Mouse (Mus musculus): ENCODE data around the gene Jaml. TPM values are rescaled to one million over a fixed set of nuclear protein-coding genes. Genes with fewer than 3 reads are reported as not detected.

Jaml gene
- polyA plus RNA-seq, 1 experiment from 2014 or later, result 0.30 TPM

DNA sequence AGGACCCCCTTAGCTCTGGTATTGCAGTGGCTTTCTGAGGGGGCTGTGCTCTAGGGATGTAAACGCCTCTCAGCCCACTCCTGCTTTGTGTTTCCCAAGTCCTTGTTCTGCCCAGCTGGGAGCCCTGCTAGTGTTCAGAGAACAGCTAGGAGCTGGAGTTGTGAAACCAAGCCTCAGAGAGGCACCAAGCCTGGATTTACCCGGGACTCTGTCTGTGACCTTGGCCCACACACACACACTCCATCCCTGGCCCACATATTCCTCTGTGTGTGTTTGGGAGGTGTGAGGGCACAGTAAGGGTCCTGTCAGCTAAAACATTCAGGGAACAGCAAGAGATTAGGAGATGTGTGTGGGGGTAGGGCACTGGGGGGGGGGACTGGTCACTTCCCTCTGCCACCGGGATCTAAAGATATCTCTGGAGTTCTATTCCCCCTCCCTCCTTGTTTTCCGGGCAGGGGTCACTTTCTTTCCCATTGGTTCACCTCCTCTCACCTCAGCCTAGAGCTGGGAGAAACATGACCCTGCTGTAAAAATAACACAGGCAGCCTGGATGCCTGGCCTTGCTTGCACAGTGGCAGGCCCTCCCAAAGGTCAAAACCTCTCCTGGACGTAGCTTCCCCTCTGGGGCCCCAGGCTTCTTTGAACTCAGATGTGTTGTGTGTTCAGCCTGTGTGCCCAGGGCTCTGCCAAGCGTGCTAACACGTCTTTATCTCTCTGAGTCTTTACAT is 57.6 kb downstream of the Jaml start:
- Histone ChIP-seq H3K9ac (no peak overlapping the region), H3K36me3 (ENCODE audit: insufficient read depth) (no peaks in the 10 kb centered on the region), H3K9me3 (ENCODE audit: low read depth, low read length) (no peaks in the 10 kb centered on the region), H3K4me3 (ENCODE audit: low read depth, low read length) (no peak overlapping the region), H3K27me3 (ENCODE audit: insufficient read depth, low read length) (peaks cover 59% of the 10 kb centered on the region), H3K4me1 (ENCODE audit: insufficient read depth) (no peaks in the 10 kb centered on the region), H3K27ac (ENCODE audit: low read depth) (no peak overlapping the region), H3K4me2 (no peak overlapping the region)
- no peak for DNase-seq
- ATAC-seq (ENCODE audit: insufficient read depth), result no peak
- WGBS, result 20% methylated on average over 7 of the region's 7 CpGs
- TF ChIP-seq CTCF (IDR thresholded peaks at IDR 0.05; ENCODE audit: low read depth), result no peak

DNA sequence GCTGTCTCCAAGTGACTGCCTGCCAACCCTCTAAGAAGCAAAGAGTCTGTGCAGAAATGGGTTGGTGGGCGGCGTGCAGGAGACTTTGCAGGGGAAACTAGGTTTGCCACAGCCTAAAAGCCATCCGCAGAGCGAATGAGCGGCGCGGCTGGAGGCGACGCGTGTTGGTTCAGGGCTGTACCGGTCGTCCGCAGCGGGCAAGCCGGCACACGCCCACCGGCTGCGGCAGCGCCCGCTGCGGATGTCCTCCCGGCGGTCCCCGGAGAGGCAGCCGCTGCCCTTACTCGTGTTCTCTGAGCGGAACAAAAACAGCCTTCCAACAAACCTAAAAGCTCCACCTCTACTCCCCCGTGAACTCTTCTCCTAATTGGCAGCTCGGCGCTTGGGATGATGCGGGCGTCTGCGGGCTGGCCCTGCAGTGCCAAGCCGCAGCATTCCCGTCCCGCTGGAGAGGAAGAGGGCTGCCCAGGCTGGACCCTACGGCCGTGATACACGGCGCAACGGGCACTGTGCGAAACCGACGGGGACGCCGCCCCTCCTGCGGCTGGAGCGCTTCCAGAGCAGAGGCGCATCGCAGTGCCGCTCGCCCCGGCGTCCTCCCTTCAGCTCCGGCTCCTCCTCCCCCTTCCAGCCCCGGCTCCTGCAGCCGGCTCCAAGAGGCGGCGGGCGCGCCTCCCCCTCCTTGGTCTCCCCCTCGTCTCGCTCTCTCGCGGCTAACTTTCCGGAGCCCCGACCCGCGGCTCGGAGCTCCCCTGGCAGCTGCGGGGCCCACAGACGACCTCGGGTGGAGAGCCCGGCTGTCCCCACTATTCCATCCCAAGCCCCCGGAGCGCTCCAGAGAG is 59.4 kb downstream of the Jaml start, which contains the start of gene Scn4b:
Gene Scn4b (plus strand): TSS at position 205 of the 842 bp plus-strand sequence.
- peak; percentile 55 for ATAC-seq (ENCODE audit: insufficient read depth)
- no peak for TF ChIP-seq CTCF (IDR thresholded peaks at IDR 0.05; ENCODE audit: low read depth)
- peak; percentile 72 for DNase-seq
- Histone ChIP-seq H3K9me3 (ENCODE audit: low read depth, low read length) (no peaks in the 10 kb centered on the region), H3K4me3 (ENCODE audit: low read depth, low read length) (peak within 1 kb of the TSS; percentile 48), H3K9ac (peak within 1 kb of the TSS; percentile 21; the same call in 1 of the 2 replicates), H3K4me1 (ENCODE audit: insufficient read depth) (no peaks in the 10 kb centered on the region), H3K27ac (ENCODE audit: low read depth) (no peak within 1 kb of the TSS), H3K4me2 (peak within 1 kb of the TSS; percentile 93), H3K36me3 (ENCODE audit: insufficient read depth) (no peaks in the 10 kb centered on the region), H3K27me3 (ENCODE audit: insufficient read depth, low read length) (peaks cover 66% of the 10 kb centered on the region)
- under 1% methylated on average over 75 of the region's 76 CpGs for WGBS

DNA sequence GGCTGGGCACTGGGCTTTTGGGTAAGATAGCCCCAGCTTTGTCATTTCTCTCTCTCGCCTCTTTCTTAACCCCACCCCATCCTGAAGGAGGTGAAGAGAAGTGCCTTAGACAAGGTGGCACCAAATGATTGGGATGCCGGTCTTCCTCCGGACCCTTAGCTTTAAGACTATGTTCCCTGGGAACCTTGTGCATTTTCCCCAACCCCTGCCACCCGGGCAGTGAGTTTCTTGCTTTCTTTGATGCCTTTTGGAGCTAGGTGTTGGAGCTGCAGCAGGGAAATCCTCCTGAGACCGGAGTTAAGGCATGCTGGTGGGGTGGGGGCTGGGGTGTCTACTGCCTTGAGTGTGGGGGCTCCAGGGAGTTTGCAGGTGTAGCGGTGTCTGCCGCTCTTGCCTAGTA is 60.1 kb downstream of the Jaml start:
- Histone ChIP-seq H3K9me3 (ENCODE audit: low read depth, low read length) (no peaks in the 10 kb centered on the region), H3K4me1 (ENCODE audit: insufficient read depth) (no peaks in the 10 kb centered on the region), H3K27me3 (ENCODE audit: insufficient read depth, low read length) (peaks cover 70% of the 10 kb centered on the region), H3K36me3 (ENCODE audit: insufficient read depth) (no peaks in the 10 kb centered on the region), H3K4me3 (ENCODE audit: low read depth, low read length) (peak overlapping the region; percentile 48), H3K4me2 (peak overlapping the region; percentile 93), H3K27ac (ENCODE audit: low read depth) (no peak overlapping the region), H3K9ac (peak overlapping the region; percentile 21; the same call in 1 of the 2 replicates)
- DNase-seq (no peak), ATAC-seq (ENCODE audit: insufficient read depth) (no peak)
- 2% methylated on average over 7 of the region's 7 CpGs for WGBS
- TF ChIP-seq CTCF (IDR thresholded peaks at IDR 0.05; ENCODE audit: low read depth), result no peak

DNA sequence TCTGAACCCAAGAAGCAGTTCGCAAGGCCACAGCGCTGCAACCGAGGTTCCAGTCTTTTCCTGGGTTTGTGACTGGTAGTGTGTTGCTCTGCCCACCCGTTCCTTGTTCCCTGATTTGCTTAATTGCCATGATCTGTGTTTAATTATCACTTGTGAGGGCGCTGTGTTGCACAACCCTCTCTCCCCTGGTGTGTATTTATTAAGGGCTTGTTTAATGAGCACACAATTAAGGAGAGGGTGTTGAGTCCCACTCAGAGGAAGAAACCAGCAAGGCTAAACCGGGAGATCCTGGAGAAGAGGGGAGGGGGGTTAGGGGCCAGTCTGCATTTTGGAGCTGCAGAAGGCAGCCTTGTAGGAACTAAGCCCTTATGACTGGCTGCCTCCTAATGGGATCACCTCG is 62.0 kb downstream of the Jaml start:
- no peak for TF ChIP-seq CTCF (IDR thresholded peaks at IDR 0.05; ENCODE audit: low read depth)
- no peaks in the 10 kb centered on the region for H3K9me3 ChIP-seq (ENCODE audit: low read depth, low read length)
- peaks cover 76% of the 10 kb centered on the region for H3K27me3 ChIP-seq (ENCODE audit: insufficient read depth, low read length)

DNA sequence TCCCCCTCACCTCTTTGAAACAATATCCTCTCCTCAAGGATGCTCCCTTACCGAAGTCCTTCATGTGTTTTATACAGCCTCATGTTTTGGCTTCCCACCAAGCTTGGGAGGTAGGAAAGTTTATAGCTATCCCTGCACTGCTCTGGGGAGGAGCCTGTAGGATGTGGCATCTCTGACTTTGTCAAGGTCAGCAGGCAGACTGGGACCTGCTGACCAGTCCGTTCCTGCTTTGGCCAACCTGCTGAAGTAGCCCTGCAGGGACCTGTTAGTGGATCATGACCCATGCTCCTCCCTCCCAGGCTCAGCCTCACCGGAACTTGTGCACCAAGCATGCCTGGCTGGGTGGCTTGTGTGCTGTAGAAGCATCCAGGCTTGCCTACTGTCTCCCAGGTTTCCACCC is 63.7 kb downstream of the Jaml start:
- Histone ChIP-seq H3K9me3 (ENCODE audit: low read depth, low read length) (no peaks in the 10 kb centered on the region), H3K27ac (ENCODE audit: low read depth) (no peak overlapping the region), H3K9ac (no peak overlapping the region), H3K4me2 (no peak overlapping the region), H3K4me1 (ENCODE audit: insufficient read depth) (no peaks in the 10 kb centered on the region), H3K36me3 (ENCODE audit: insufficient read depth) (no peaks in the 10 kb centered on the region), H3K27me3 (ENCODE audit: insufficient read depth, low read length) (peaks cover 66% of the 10 kb centered on the region), H3K4me3 (ENCODE audit: low read depth, low read length) (no peak overlapping the region)
- TF ChIP-seq CTCF (IDR thresholded peaks at IDR 0.05; ENCODE audit: low read depth), result no peak
- DNase-seq, result no peak
- ATAC-seq (ENCODE audit: insufficient read depth), result no peak
- 49% methylated on average over 3 of the region's 3 CpGs for WGBS

More for the DNA sequence above, 62.0 kb downstream of the Jaml start:
- H3K4me1 ChIP-seq (ENCODE audit: insufficient read depth), result no peaks in the 10 kb centered on the region
- H3K4me3 ChIP-seq (ENCODE audit: low read depth, low read length), result no peak overlapping the region
- no peak overlapping the region for H3K9ac ChIP-seq
- WGBS, result 55% methylated on average over 7 of the region's 7 CpGs
- H3K4me2 ChIP-seq, result no peak overlapping the region
- DNase-seq, result no peak
- H3K36me3 ChIP-seq (ENCODE audit: insufficient read depth), result no peaks in the 10 kb centered on the region
- no peak overlapping the region for H3K27ac ChIP-seq (ENCODE audit: low read depth)
- no peak for ATAC-seq (ENCODE audit: insufficient read depth)

DNA sequence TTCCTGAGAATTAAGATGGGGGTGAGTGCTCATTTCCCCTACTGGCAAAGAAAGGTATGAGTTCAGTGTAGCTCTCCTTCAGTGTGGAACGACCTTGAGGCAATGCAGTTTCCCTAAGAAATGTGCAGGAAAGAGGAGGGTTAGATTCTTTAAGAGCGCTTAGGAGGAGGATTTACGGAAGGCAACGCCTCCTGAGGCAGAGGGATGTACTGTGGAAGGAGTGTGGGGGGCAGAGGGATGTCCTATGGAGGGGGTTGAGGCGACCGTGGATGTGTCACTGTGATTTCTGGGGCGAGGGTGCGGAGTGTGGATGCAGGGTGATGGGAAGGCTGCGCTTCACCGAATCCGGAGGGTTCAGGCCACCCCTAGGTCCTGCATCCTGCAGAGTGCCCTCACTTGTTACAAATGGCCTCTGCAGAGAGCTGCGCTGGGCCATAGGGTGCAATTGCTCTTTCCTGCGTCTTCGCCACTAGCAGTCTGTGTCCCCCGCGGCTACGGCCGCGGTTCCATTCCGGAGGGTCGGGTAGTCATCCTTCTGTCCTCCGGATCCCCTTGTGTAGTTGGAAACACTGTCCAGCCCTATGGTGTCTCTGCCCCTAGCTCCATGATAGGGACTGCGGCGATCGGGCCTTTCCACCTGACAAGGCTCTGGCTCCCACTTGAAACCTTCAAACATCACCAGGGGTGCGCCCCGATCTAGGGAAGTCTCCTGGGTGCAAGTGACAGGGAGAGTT is 66.7 kb downstream of the Jaml start:
- ATAC-seq (ENCODE audit: insufficient read depth) (peak; percentile 21; the same call in 1 of the 2 replicates), DNase-seq (peak; percentile 8)
- Histone ChIP-seq H3K27ac (ENCODE audit: low read depth) (no peak overlapping the region), H3K4me1 (ENCODE audit: insufficient read depth) (no peaks in the 10 kb centered on the region), H3K27me3 (ENCODE audit: insufficient read depth, low read length) (peaks cover 37% of the 10 kb centered on the region), H3K4me3 (ENCODE audit: low read depth, low read length) (peak overlapping the region; percentile 21; the same call in 1 of the 2 replicates), H3K9ac (peak overlapping the region; percentile 37; the same call in 1 of the 2 replicates), H3K36me3 (ENCODE audit: insufficient read depth) (no peaks in the 10 kb centered on the region), H3K4me2 (peak overlapping the region; percentile 62), H3K9me3 (ENCODE audit: low read depth, low read length) (no peaks in the 10 kb centered on the region)
- TF ChIP-seq CTCF (IDR thresholded peaks at IDR 0.05; ENCODE audit: low read depth), result peak; percentile 33; the same call in 1 of the 2 replicates
- 3% methylated on average over 27 of the region's 27 CpGs for WGBS

Measured in lung, embryonic 14.5 days (tissue).